Mouse (Mus musculus) thymus, postnatal 25 days (tissue): ENCODE results near the gene Lin9.
A peak's percentile ranks its signal among the peaks of the same experiment; 100 is the strongest.

Experiments used
- DNase-seq: peaks from one replicate; pipeline ENCODE4 v3.0.0; 2022

Lin9 gene

GRCm38 (mm10) chr1:180708935-180709776 lies 68.2 kb downstream of the Lin9 start:
- no peak for DNase-seq

DNA sequence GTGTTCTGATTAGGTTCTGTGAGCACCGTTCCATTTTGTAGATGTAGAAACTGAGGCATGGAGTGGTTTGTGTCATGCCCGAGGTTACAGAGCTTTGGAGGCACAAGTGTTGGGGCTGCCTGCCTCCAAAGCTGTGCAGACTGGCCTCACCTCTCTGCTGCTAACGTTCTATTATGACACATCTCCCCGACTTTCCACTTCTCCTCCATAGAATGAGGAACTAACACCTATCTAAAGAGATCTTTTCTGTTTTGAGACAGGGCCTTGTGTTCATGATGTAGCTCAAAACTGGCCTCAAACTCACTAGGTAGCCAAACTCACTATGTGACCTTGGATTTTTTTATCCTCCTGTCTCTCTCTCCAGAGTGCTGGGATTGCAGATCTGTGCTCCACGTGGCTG lies 77.8 kb downstream of the Lin9 start:
- DNase-seq = no peak

GRCm38 (mm10) chr1:180719483-180719882 lies 78.5 kb downstream of the Lin9 start:
- no peak for DNase-seq

GRCm38 (mm10) chr1:180719951-180720689 lies 79.2 kb downstream of the Lin9 start:
- DNase-seq = peak; percentile 92

DNA sequence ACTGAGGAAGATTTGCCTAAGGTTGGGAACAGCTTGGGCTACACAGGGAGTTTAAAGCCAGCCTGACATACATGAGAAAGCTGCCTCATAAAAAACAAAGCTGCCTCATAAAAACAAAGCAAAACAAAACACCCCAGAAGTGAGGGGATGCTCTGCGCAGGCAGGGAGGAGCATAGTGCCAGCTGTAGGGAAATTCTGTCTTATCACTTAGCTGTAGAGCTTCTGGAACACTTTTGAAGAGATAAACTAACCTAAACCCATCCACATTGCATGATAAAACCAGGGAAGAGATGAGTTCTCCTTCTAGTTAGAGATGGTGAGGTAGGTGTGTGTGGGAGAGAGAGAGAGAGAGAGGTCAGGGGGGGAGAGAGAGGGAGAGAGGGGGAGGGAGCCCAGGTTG lies 81.7 kb downstream of the Lin9 start:
- no peak for DNase-seq

- peak; percentile 54 for DNase-seq
These were observed 82.8 kb downstream of the Lin9 start for GRCm38 (mm10) chr1:180723701-180724238.

- DNase-seq = peak; percentile 96
These were observed 84.8 kb downstream of the Lin9 start, which contains the start of gene Acbd3 for GRCm38 (mm10) chr1:180725704-180726179. Gene Acbd3 (plus strand): TSS chr1:180726043.

GRCm38 (mm10) chr1:180726183-180726582 lies 85.2 kb downstream of the Lin9 start:
- no peak for DNase-seq

DNA sequence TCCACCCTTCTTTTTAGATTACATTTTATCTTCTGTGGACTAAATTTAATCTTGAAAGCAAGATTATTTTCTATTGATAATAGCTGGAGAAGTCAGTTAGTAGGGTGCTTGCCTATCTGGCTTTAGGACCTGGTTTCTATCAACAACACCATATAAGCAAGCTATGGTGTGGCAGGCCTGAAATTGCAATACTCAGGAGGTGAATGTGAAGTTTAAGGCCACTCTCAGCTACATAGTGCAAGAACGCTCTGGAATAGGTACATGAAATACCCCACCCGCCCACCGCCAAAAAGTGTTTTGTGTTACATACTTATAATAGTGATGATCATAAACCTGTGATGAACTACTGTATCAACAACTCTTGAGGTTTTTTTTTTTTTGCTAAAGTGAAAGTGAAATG lies 88.3 kb downstream of the Lin9 start:
- DNase-seq = no peak
